Mouse (Mus musculus) gastrocnemius, postnatal 10 days (tissue): ENCODE results near the gene Cyp27b1. TPM values are rescaled to one million over a fixed set of nuclear protein-coding genes. Genes with fewer than 3 reads are reported as not detected.
"Not testable (repeated sequence)": the region's sequence is repeated elsewhere in the genome, so short reads cannot be mapped to it uniquely, and the experiment has no call there.

Experiments used
- DNase-seq: peaks from one replicate; pipeline ENCODE4 v3.0.0; 2021; ENCODE audit warnings: mixed read lengths
- total RNA-seq, 2 experiments: library from RNA; stranded (reverse); gene quantifications; 2 replicates each; pipeline ENCODE4 v1.2.3; 2021

Cyp27b1 gene
- total RNA-seq, 2 experiments from 2014 or later: 0.45 to 0.49 TPM

- peak; percentile 74 for DNase-seq
Observed at GRCm38 (mm10) chr10:127070190-127071121, 22.4 kb downstream of the Cyp27b1 start, which contains the start of gene Tspan31. Tspan31 (minus strand) TSS chr10:127070264.

GRCm38 (mm10) chr10:127071203-127071602 lies 23.2 kb downstream of the Cyp27b1 start:
- DNase-seq: no peak

GRCm38 (mm10) chr10:127072270-127072669 lies 24.2 kb downstream of the Cyp27b1 start:
- DNase-seq: not testable (repeated sequence)

GRCm38 (mm10) chr10:127072969-127073368 lies 24.9 kb downstream of the Cyp27b1 start:
- DNase-seq: not testable (repeated sequence)

- DNase-seq: no peak
Observed at GRCm38 (mm10) chr10:127073981-127074380, 25.9 kb downstream of the Cyp27b1 start.

GRCm38 (mm10) chr10:127075080-127075479 lies 27.0 kb downstream of the Cyp27b1 start, which contains the start of gene Agap2:
Agap2 (plus strand) TSS chr10:127075284.
- no peak for DNase-seq

GRCm38 (mm10) chr10:127075651-127076050 lies 27.6 kb downstream of the Cyp27b1 start:
- DNase-seq: no peak

GRCm38 (mm10) chr10:127076082-127076481 lies 28.0 kb downstream of the Cyp27b1 start:
- DNase-seq: no peak

- no peak for DNase-seq
Observed at GRCm38 (mm10) chr10:127077515-127077914, 29.5 kb downstream of the Cyp27b1 start.

GRCm38 (mm10) chr10:127078001-127078676 lies 30.1 kb downstream of the Cyp27b1 start:
- DNase-seq: no peak

GRCm38 (mm10) chr10:127078677-127079575 lies 30.9 kb downstream of the Cyp27b1 start:
- peak; percentile 28 for DNase-seq

GRCm38 (mm10) chr10:127079665-127080391 lies 31.8 kb downstream of the Cyp27b1 start:
- DNase-seq: peak; percentile 43

- DNase-seq: peak; percentile 53
Observed at GRCm38 (mm10) chr10:127080901-127081780, 33.1 kb downstream of the Cyp27b1 start.

GRCm38 (mm10) chr10:127081996-127082620 lies 34.1 kb downstream of the Cyp27b1 start:
- no peak for DNase-seq

- DNase-seq: no peak
Observed at GRCm38 (mm10) chr10:127083292-127083914, 35.4 kb downstream of the Cyp27b1 start.

- no peak for DNase-seq
Observed at GRCm38 (mm10) chr10:127083915-127084306, 35.9 kb downstream of the Cyp27b1 start.

GRCm38 (mm10) chr10:127085052-127085451 lies 37.0 kb downstream of the Cyp27b1 start:
- DNase-seq: no peak

GRCm38 (mm10) chr10:127085633-127086032 lies 37.6 kb downstream of the Cyp27b1 start:
- no peak for DNase-seq
